Mouse (Mus musculus) right cerebral cortex, adult 18-20 months (tissue): ENCODE data around the gene Wdr20.

Source experiments
- DNase-seq: peaks from one replicate; pipeline ENCODE4 v3.0.0; 2022; ENCODE audit warnings: mixed read lengths

Gene Wdr20

DNA sequence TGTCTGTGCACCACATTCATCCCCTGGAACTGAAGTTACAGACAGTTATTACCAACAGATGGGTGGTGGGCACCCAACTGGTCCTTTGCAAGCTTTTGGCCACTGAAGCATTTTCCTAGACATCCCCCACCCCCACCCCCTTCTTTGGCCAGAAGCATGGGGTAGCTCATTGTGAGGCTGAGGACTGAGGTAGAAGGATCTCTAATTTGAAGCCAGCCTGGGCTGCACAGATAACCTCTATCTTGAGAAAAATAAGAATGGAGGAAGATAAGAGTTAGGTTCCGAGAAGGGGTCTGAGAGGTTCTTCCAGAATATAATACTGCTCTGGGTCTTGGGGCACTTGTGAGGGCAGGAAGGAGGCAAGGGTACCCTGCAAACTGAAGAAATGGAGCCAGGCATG, 44.5 kb downstream of the Wdr20 start:
- no peak for DNase-seq

DNA sequence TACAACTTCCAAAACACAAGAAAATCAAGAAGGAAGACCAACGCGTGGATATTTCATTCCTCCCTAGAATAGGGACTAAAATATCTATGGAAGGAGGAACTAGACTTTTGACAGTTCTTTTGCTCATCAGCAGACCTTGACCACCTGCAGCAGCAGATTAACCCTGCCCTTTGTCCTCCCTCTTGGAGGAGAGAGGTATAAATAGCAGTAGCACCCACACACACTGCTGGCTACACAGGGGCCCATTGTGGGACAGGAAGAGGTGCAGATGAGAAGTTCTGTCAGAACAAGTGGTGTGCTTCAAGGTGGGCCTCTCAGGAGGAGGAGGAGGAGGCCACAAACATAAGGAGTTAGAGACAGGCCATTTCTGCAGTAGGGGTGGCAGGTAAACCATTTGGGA, 46.5 kb downstream of the Wdr20 start:
- DNase-seq, result no peak

DNA sequence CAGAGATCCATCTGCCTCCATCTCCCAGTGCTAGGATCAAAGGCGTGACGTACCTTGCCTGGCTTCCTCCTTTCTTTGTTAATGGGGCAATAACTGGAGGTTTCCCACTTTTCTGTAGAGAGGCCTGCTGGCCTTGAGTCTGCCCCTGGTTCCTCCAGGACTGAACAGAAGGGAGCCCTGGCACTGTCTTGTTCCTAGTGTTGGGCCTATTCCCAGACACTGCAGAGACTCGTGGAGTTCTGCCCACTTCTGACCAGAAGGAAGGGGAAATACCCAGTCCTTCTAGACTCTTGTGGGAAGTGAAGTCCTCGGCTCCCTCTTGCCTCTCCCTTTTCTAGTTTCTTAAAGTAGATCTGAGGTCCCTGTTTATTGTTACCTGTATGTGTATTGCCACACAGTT, 48.5 kb downstream of the Wdr20 start:
- DNase-seq, result peak; percentile 44

DNA sequence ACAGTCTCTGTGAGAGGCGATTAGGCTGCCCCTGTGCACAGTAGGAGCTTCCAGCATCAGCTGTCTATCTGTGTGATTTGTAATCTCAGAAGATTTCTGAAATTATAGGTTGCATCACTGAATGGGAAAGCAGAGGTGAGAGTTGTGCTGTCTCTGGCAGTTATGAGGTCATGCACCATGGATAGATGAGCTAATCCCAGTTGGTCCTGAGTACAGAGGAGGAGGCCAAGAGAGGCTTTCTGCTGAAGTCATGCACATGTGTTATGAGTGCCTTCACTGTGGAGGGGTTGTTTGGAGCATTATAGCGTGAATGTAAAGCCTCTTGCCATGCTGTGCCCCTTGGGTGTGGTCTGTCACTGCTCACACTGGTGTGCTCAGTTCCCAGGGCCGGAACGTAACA, 52.8 kb downstream of the Wdr20 start:
- no peak for DNase-seq

- DNase-seq, result no peak
Measured at GRCm38 (mm10) chr12:110791026-110791425, 53.3 kb downstream of the Wdr20 start.

GRCm38 (mm10) chr12:110795035-110795434, 57.3 kb downstream of the Wdr20 start:
- DNase-seq, result no peak

DNA sequence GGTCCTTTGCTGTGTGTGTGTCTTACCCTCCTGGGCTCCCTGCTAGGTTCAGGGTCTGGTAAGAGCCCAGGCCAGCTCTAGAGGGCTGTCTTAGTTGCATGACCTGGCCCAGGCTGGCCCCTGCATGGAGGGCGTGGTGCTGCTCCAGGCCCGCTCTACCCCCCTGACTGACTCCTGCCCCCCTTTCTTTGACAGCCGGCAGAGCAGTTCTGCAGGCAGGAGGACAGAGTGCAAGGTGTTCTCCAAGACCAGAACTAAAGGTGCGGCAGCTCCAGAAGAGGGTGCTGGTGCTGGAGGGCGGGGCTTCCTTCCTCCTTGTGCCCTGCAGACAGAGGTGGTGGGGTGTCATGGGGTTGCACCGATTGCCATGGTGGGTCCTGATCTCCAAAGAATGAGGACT, 59.0 kb downstream of the Wdr20 start:
- no peak for DNase-seq

DNA sequence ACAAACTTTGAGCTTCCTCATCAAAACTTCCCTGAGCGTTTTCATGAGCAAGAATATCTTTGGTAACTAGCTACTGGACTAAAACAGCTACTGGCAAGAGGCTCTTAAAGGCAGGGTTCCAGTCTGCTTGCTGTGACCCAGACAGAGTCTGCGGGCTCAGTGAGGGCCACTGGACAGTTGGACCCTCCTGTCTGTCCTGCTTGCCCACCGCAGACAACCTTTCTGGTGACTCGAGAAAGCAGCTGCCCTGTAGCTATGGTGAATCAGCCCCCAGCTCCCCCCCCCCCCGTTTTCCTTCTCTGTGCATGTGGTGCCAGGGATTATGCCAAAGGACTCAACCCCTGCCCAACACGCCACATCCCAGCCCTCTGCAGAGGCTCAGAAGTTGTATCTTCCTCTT, 59.5 kb downstream of the Wdr20 start:
- no peak for DNase-seq

- DNase-seq, result no peak
Measured at GRCm38 (mm10) chr12:110797842-110798431, 60.2 kb downstream of the Wdr20 start.

DNA sequence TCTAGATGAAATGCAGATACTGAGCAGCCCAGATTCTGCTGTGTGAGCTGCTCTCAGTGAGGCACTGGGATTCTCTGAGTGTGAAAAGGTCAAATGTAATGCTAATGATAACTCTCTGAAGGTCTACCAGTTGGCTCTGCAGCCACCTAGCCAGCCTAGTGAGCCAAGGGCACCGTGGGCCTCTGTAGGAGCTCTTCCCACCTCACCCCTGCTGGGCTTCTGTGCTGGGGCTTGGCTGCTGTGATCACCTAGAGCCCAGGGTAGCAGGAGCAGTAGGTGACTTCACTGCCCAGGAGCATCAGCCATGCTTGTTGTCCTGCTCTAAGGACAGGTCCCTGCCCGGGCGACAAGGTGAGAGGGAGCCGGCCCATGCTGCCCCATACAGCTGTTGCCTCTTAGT, 61.5 kb downstream of the Wdr20 start:
- DNase-seq, result no peak

DNA sequence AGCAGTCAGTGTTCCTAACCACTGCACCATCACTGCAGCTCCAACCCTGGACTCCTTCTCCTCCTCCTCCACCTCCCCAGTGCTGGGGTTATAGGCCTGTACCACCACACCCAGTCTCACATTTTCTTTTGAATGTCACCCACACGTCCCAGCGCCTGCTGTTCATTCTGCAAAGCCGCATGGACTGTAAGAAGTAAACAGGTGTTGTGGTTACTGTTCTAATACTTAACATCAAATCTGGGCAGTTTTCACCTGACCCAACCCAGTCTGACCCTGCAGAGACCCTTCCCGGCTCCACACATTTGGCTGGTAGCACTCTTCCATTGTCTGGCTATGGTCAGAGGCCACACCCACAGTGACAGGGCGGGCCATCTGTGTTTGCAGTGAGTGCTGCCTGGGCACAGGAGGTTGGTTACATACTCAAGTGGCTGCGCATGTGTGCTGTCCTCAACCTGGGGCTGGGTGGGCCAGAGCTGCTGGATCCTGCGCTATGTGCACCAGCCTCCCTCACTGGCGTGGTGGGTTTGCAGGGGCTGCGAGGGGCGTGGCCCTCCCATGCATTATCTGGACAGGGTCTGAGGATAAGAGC, 64.2 kb downstream of the Wdr20 start:
- no peak for DNase-seq

GRCm38 (mm10) chr12:110802674-110803297, 65.0 kb downstream of the Wdr20 start:
- no peak for DNase-seq

DNA sequence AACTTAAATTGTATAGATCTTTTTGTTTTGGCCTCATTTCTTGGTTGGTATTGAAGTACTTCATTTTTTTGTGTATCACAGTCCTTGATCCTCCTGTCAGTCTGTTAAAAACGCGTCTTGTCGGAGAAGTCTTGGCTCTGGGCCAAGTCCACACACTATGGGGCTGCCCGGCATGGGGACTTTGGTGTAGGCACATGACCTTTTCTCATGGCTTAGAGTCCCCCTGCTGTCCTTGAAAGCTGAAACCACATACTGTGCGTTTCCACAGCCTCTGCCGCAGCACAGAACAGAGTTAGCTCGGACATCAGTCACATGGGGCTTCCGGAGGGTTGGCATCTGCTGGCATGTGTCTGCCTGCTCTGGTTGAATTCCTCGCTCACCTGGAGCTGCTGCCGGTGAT, 66.5 kb downstream of the Wdr20 start:
- no peak for DNase-seq

GRCm38 (mm10) chr12:110806301-110806970, 68.7 kb downstream of the Wdr20 start:
- no peak for DNase-seq

- DNase-seq, result no peak
Measured at GRCm38 (mm10) chr12:110808430-110808829, 70.7 kb downstream of the Wdr20 start.

GRCm38 (mm10) chr12:110808848-110809247, 71.1 kb downstream of the Wdr20 start:
- no peak for DNase-seq

DNA sequence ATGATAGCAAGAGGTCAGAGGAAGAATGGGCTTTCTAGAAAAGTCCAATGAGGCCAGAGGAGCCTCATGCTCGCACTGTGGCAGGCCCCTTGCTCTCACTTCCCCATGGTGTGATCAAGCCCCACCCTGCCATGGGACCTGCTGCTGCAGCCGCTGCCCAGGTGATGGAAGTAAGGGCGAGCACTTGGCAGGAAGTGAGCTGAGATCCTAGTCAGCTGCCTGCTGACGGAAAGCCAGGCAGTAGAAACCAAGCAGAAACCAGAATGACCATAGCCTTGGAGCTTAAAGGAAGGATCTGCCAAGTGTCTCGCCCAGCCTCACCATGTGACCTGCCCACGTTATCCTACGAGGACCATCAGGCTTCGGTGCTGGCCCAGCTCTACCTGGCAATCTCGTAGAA, 75.4 kb downstream of the Wdr20 start:
- no peak for DNase-seq

DNA sequence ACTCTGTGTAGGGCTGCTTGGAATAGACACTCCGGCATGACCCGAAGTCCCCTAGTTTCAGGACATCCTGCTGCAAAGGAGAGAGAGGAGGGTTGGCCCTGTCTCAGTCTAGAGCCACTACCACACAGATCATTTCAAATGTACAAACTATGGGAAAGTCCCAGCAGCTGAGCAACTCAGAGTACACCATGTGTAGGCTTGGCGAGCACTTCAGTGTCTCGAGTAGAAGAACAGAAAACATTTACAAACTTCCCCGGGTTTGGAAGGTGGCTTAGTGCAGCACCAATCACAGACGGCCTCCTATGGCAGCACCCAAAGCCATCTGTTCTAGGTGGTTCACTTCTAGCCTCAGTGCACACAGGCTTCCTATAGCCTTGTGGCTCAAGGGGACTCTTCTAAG, 75.9 kb downstream of the Wdr20 start:
- DNase-seq, result no peak

- DNase-seq, result no peak
Measured at GRCm38 (mm10) chr12:110814924-110815323, 77.2 kb downstream of the Wdr20 start.

DNA sequence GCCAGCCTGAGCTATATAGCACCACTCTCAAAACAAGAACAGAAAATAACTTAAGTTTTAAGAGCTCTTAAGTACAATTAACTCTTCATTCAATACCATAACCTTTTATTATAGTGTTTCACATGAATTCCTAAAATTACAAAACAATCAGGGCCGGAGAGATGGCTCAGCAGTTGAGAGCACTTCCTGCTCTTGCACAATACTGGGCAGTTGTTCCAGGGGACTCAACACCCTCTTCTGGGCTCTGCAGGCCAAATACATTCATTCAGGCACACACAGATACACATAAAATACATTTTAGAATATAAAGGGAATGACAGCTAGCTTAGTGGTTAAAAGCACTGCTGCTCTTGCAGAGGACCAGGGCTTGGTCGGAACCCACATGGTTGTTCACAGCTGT, 79.1 kb downstream of the Wdr20 start:
- no peak for DNase-seq

- no peak for DNase-seq
Measured at GRCm38 (mm10) chr12:110819367-110819766, 81.6 kb downstream of the Wdr20 start.

DNA sequence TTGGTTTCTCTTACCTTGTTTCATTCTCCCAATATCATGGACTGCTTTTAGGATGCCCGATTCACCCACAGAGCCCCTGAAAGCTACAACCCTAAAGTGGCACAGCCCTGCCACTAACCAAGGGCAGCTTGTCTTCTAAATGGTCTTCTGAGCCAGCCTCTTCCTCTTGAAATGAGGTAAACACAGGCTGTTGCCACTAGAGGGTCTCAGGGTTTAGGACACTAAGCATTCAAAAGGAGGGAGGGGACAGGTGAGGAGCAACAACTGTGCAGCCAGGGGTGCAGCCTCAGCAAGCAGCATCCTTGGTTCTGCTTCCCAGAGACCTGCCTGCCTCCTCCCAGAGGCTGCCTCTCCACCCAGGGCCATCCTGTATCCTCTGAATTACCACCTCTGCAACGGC, 84.0 kb downstream of the Wdr20 start:
- DNase-seq, result no peak

- DNase-seq, result no peak
Measured at GRCm38 (mm10) chr12:110822366-110822765, 84.6 kb downstream of the Wdr20 start.

DNA sequence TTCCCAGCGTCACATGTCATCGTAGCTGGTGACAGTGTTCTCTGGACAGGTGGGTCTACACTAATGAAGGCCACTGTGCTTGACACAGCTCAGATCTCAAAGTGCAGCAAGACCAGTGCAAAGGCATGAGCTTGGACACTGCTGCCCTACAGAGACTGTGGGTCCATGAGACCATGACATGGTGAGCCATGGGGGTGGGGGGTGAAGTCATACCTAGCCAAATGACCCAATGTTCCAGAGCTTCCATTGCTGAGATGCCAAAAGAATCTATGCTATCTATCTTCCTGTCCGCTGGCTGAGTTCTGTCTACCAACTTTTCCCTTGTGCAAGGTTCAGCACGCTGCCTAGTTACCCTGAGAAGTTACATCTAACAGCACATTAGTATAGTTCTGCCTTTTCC, 91.2 kb downstream of the Wdr20 start:
- no peak for DNase-seq
